Mouse (Mus musculus): ENCODE measurements around the gene Fasn.
"Not testable (repeated sequence)": the region's sequence is repeated elsewhere in the genome, so short reads cannot be mapped to it uniquely, and the experiment has no call there.

Fasn gene

DNA sequence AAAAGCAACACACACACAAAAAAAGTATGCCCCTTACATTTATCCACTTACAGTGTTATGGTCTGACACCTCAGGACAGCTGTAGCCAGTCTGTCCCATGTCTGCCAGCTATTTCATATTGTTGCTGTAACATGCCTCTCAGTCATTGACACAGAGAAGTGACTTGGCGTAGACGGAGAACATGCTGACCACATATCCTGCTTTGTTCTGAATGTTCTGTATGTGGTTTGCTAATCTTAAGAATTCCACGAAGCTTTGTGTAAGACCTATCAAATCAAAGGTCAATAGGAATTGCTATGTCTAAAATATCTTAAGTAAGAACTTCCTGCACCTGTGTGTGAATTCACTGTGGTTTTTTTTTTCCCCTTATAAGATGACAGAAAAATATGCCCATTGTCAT is 26.1 kb downstream of the Fasn start:
- DNase-seq (ENCODE audit: low spot score in 2 of 2) = no peak

DNA sequence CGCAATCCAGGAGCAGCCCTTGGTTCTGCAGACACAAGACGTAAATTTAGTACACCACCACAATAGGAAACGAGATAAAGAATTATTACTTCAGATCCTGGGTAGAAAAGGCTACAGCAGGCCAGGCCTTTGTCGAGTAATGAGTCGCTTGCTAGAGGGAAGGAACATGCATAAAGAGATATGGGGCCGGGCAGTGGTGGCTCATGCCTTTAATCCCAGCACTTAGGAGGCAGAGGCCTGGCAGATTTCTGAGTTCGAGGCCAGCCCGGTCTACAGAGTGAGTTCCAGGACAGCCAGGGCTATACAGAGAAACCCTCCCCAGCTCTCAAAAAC is 27.8 kb downstream of the Fasn start:
- no peak for DNase-seq (ENCODE audit: low spot score in 2 of 2)

DNA sequence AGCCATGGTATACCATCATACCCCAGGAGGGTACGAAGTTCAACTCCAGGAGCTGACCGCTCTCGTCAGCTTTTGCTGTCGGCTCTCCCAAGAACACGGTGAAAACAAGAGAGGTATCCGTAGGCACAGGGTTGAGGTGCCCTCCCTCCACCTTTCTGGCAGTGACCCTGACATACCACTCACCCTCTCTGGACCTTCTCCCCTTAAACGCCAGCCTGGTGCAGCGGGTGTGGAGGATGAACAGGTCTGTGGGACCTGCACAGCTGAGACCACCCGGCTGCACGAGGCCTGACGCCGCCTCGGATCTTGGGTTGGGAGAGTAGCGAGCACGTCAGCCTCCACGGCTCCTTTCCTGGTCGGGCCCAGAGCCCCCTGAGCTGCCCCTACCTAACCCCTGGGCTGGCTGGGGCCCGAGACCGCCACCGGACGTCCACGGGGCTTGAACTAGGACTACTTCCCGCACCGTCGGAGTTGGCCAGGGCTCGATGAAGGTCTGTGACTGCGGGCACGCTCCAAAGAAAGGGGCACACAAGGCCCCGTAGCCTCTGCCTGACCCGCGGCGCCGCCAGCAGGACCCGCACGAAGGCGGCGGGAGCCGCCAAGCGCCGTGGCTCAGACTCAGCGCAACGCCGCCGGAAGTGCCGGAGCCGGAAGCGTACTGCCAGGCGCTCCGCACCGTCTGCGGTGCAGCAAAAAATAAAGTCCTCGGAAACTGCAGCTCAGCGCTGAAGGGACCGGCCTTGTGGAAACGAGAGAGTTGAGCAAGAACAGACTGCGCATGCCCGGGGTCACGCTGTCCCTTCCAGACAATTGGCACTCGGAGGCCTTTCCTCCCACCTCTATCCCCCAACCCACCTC is 28.4 kb downstream of the Fasn start, which contains the start of gene Dus1l:
Gene Dus1l, minus strand, starts transcription at position 648 of the 858 bp plus-strand sequence.
- DNase-seq (ENCODE audit: low spot score in 2 of 2) = peak; percentile 95 to 97

DNA sequence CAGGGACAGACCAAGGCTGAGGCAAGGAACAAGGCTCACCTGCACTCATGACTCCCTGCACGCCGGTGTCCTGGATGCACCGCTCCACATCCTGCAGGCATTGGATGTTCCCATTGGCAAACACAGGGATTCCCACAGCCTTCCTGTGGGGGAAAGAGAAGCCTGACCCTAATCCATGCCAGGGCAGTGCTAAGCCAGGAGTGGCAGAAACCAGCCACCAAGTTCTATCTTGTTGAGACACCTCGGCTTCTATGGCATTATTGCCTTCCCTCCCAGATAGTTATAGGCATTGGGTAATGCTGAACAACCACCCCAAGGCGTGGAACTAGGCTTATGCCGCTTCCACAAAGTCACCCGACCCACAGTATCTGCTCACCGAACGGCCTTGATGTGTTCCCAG is 31.7 kb downstream of the Fasn start:
- DNase-seq (ENCODE audit: low spot score in 2 of 2) = no peak

DNA sequence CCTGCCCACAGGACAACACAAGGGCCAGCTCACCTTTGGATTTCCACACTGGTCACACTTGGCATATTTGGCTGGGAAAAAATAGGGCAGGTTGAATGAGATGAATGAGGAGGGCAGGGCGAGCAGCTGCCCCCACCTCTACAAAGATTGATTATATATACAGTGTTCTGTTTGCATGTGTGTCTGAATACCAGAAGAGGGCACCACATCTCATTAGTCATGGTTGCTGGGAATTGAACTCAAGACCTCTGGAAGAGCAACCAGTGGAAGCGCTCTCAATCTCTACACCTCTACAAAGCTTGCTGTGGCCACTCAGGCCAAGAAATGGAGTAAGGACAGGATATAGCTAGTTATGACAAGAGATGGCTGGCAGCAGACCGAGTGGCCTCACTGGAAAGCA is 34.5 kb downstream of the Fasn start:
- no peak for DNase-seq (ENCODE audit: low spot score in 2 of 2)

DNA sequence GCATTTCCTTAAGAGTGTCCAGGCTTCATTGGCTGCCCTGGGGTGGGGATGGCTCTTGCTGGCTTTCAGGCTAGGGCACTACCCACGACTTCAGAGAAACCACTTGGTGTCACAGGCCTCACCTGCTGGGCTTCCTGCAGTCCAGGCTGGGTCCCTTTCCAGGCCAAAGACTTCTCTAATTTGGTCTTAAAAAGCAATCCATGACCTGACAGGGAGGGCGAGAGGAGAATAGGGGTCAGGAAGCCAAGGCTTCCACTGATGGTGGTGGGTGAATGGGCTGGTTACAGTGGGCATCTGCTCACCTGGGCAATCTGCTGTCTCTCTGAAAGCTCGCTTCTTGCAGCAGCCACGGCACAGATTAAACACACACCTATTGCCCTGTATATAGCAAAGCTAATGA is 35.0 kb downstream of the Fasn start:
- no peak for DNase-seq (ENCODE audit: low spot score in 2 of 2)

DNA sequence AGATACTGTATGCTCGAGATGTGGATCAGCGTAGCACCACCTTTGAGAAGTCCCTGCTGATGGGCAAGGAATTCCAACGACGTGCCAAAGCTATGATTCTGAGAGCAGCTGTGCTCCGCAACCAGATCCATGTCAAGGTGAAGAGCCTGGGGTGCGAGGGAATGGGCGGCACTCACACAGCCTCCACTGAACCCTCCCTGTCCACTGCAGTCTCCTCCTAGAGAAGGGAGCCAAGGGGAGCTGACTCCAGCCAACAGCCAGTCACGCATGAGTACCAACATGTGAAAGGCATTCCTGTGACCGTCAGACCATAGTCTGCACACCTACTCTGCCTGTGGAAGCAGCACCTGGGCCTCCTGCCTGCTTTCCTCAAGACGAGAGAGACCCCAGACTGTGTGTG is 35.9 kb downstream of the Fasn start:
- DNase-seq (ENCODE audit: low spot score in 2 of 2) = not testable (repeated sequence)

DNA sequence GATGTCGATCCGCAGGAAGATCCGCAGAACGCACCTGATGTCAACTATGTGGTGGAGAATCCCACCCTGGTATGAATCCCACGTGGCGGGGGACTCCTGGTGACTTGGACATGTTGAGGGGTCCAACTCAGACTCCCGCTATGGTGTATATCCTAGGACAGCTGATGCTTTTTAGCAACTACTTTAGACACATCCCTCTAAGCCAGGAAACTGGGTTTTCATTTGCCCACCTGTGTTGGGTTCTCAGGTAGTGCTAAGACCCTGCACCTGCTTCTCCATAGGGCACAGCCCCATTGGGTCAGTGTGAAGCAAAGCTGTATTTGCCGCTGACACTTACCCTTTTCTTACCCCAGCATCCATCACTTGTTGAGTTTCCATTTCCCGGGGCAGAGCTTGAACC is 39.2 kb downstream of the Fasn start:
- no peak for DNase-seq (ENCODE audit: low spot score in 2 of 2)

DNA sequence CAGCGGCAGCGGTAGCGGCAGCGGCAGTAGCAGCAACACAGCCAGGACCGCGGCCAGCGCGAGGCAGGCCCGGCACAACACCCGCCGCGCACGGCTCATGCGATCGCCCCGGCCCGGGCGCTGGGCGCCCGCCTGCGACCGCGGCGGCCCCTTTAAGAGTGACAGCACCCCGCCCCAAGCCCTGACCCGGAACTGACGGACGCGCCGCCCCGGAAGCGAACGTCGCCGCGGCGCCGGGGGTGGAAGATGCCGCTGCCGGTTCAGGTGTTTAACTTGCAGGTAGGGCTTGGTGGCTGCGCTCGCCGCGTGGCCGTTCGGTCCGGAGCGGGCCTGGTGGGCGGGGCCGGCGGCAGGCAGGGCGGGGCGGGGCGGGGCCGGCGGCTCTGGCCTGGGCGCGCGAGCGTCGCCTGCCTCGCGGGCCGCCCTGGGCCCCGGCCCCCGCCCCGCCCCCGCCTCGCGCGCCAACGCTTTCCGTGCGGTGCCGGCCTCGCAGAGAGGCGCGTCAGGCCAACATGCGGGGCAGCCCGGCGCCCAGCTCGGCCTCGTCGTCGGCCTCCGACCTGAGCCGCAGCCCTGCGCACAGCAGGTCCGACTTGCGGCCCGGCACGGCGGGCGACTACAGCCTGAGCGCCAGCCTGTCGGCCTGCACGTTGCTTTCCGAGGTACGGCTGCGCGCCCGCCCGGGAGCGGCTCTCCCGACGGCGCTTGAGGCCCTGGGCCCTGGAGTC is 40.1 kb downstream of the Fasn start, which contains the start of the genes Rfng and Gps1:
Gene Rfng, minus strand, starts transcription at position 144 of the 728 bp plus-strand sequence.
Gene Gps1, plus strand, starts transcription at position 209 of the 728 bp plus-strand sequence.
- peak; percentile 66 to 78 for DNase-seq (ENCODE audit: low spot score in 2 of 2)

DNA sequence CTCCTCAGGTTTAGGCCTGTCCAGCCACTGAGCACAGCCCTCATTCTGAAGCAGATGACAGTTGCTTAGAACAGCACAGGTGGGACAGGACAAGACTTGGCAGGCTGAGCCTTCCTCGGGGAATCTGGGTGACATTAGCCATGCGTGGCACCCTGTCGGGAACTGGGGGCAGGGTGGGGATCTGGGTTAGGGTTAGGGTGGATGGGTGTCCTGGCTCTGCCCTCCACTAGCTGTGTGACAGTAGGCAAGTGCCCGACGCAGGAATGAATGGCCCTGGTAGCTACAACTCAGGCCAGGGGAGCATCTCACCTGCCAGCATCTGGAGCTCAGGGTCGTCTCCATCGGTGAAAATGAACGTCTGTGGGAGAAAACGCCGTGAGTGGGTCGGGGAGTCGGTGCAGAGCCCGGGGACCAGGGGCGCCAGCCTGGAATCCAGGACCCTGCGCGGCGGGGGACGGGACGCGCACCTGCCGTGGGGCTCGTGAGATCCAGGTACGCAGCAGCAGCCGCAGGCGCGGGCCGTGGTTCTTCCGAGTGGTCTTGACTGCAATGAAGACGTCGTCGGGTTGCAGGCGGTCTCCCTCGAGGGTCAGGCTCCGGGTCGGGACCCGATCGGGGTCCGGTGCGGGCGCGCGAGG is 40.8 kb downstream of the Fasn start:
- DNase-seq (ENCODE audit: low spot score in 2 of 2) = no peak

DNA sequence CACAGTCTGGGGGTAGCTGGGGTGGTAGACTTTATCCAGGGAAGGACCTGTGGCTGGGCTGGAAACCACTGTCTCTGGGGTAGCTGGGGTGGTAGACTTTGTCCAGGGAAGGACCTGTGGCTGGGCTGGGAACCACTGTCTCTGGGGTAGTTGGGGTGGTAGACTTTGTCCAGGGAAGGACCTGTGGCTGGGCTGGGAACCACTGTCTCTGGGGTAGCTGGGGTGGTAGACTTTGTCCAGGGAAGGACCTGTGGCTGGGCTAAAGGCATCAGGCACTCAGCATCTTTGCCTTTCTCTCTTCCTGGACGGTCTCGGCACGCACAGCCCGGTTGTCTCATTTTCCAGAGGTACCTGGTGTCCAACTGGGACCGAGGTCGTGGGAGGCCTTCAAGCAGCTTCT is 43.0 kb downstream of the Fasn start:
- DNase-seq (ENCODE audit: low spot score in 2 of 2) = not testable (repeated sequence)

DNA sequence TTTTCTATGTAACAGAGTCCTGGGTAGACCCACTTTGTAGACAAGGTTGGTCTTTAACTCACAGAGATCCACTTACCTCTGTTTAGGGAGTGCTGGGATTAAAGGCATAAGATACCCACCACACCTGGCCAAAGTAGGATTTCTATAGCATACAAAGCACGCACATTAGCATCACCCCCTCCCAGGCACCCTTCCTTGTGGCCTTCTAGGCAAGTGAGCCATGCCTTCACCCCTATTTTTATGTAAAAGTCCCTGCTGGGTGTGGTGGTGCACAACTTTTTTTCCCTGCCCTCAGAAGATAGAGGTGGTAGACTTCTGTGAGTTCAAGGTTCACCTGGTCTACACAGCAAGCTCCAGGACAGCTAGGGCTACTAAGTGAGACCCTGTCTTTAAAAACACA is 44.5 kb downstream of the Fasn start:
- DNase-seq (ENCODE audit: low spot score in 2 of 2) = no peak

DNA sequence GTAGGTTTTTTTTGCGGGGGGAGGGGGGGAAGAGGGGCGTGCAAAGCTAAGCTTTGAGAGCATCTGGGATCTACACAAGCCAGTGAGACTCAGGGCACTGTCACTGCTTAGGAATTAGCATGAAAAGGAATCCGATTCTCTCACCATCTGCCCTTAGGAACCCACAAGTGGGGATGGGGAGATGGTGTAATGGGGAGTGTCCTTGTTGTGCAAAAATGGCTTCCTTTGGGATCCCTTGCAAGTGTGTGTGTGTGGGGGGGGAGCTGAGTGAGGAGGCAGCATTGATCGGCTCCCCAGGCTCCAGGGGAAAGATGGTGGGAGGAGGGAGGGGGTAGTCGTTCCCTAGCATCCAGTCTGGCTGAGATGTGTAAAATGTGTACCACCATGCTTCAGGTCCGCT is 47.2 kb downstream of the Fasn start:
- no peak for DNase-seq (ENCODE audit: low spot score in 2 of 2)

DNA sequence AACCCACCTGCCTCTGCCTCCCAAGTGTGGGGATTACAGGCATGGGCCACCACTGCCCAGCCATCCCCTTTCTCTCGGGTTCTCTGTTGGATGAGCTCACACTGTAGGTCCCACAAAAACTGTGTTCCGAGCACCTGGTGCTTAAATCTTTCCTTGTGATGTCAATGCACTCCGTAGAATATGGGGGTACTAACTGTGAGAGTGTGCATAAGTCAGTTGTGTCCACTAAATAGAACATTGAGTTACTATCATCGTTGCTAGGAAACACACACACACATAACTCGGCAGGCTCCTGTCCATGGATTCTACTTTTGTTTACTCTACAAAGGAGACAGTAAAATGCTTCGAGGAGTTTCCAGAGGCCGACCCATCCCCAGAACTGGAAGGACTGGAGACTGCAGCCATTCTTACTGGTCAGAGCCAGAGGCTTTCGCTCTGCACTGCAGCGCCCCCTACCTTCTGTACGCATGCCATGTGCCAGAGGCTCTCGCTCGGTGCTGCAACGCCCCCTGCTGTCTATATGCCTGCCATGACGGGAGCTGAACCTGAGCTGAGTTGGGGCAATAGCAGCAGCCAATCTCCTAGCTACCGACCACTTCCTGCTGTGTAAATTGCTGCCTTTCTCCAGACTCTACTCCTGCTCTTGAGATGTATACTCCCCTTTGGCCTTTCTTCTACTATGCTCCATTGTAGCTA is 48.4 kb downstream of the Fasn start:
- DNase-seq (ENCODE audit: low spot score in 2 of 2) = peak; percentile 85 to 92

DNA sequence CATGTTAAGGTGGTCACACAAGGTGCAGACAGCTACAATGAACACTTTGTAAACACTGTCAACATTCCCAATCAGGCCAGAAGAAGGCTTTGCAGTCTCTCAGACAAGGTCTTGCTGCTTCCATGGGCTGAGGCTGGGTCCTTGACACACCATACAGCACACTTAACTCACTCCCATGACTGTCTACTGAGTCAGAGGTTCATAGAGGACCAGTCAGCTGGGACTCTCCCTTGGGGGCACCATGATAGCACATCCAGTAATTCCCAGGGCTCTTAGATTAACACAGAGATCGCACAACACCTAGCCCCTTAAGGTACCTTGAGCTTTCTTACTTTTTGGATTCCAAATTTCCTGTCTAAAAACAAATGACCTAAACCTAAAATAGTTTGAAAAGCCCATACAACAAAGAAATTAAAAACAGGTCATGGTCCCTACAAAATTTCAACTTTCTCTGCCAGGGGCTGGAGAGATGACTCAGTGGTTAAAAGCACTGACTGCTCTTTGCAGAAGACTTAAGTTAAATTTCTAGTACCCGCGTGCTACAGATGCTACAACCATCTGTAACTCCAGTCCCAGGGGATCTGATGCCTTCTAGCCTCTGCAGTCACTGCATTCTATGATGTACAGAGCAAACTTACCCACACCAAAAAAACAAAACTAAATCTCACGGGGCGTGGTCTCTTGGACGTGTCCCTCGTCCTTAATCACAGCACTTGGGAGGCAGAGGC is 50.7 kb downstream of the Fasn start:
- no peak for DNase-seq (ENCODE audit: low spot score in 2 of 2)

DNA sequence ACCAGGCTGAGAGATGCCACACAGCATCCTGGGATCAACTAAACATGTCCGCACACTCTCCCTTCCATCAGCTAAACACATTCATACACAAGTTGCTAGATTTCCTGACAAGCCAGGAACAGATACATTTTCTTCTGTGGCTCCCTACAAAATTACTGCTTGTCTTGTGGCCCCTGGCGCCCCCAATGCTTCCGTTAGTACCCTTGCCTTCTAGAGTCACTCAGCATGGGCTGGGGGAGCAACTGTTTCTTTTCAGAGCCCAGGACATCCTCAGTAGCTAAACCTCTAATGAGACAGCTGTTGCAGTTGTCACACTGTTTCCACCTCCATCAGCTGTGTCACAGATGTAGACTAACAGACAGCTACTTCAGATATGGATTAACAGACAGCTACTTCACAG is 51.6 kb downstream of the Fasn start:
- no peak for DNase-seq (ENCODE audit: low spot score in 2 of 2)

DNA sequence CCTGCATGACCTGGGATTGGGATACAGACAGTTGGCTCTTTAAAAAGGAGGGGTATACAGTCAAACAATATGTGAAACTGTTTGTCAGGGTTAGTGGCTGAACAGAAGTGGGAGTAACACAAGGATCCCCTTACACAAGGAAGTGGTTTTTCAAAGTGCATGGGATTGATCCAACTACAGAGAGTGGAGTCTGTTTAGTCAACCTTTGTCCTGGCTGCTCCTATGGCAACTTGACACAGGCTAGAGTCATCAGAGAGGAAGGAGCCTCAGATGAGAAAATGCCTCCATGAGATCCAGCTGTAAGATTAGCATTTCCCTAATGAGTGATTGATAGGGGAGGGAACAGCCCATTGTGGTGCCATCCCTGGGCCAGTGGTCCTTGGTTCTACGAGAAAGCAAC is 56.1 kb downstream of the Fasn start:
- no peak for DNase-seq (ENCODE audit: low spot score in 2 of 2)

DNA sequence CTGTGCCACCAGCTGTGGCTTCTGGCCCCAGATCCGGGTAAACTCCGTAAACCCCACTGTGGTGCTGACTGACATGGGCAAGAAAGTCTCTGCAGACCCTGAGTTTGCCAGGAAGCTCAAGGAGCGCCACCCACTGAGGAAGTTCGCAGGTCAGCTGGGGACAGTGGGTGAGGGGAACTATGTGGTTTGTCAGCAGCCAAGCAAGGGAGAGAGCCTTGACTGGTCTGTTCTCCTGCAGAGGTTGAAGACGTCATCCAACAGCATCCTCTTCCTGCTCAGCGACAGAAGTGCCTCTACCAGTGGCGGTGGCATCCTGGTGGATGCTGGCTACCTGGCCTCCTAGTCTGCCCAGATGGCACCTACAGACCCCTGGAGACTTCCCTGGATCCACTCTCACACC is 57.3 kb downstream of the Fasn start:
- not testable (repeated sequence) for DNase-seq (ENCODE audit: low spot score in 2 of 2)

DNA sequence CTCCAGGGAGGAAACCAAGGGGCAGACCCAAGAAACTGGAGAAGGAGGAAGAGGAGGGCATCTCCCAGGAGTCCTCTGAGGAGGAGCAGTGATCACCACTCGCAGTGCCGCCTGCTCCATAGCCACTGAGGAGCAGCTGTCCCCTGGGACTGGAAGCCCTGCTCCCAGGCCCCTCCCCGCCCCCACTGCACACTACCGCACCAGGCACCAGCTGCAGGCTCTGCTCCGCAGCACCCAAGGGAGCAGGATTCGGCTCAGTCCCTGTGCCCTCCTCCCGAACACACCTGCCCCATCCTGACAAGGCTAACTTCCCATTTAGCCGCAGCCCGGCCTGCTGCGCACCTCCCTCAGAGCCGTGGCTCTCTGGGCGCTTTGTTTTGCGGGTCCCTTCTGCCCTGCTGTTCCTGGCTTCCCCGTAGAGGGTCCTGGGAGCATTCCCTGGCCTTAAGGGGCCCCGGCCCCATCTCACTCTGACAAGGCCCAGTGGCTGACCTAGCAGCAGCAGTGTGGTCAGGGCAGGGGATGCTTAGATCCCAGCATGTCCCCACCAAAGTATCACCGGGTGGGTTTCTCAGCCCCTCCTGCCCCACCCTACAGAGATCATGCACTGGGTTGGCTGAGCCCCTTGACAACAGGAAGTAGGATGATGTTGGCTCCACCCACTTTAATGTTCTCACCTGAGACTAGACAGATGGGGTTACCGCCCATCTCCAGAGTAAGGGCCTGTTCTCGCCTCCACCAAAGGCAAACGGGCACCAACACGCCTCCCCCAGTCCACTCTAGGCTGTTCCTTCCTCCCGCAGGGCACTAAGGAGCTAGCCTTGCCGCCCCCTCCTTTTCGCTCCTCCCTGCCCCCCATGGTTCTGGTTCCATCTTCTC is 61.0 kb downstream of the Fasn start:
- not testable (repeated sequence) for DNase-seq (ENCODE audit: low spot score in 2 of 2)

DNA sequence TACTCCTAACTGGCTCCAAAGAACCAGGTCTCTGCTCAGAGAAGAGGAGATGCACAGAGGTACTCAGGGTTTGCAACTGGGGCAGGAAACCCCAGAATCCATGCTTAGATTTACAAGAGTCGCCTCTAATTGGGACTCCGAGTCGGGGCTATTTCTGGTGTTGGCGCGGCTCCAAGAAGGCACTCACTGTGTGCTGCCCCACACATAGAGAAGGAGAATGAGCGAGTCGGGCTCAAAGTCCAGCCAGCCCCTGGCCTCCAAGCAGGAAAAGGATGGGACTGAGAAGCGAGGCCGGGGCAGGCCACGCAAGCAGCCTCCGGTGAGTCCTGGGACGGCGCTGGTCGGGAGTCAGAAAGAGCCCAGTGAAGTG is 61.7 kb downstream of the Fasn start, which contains the start of gene Hmga1b:
Gene Hmga1b, plus strand, starts transcription at position 123 of the 370 bp plus-strand sequence.
- DNase-seq (ENCODE audit: low spot score in 2 of 2) = not testable (repeated sequence)

All from spleen, postnatal 14 days (tissue).